Mouse (Mus musculus) limb, embryonic 11.5 days (tissue): ENCODE data around the gene Pdzd8. TPM values are rescaled to one million over a fixed set of nuclear protein-coding genes. Genes with fewer than 3 reads are reported as not detected.

Source experiments
- ATAC-seq: fragments of 200-750 bp; cut with Nextera tagmentation; 2 replicates; pipeline ENCODE4 v1.8.0; 2017; ENCODE audit warnings: low read depth; ENCODE audit not compliant: insufficient number of reproducible peaks, low FRiP score, low TSS enrichment
- DNase-seq: peaks from one replicate; pipeline ENCODE4 v3.0.0-alpha.2; 2015; ENCODE audit warnings: low spot score
- H3K27ac ChIP-seq: fragments of 300-500 bp; sonication (generic); replicated peaks from 2 replicates; pipeline ENCODE4 v1.5.1; 2014; ENCODE audit warnings: low read depth, mild to moderate bottlenecking, low read length
- H3K27me3 ChIP-seq: fragments of 300-500 bp; sonication (generic); 2 replicates; pipeline ENCODE4 v1.6.1; 2014; ENCODE audit warnings: mild to moderate bottlenecking, low read length, mixed read lengths; ENCODE audit not compliant: control insufficient read depth, insufficient read depth
- H3K36me3 ChIP-seq: fragments of 300-500 bp; sonication (generic); 2 replicates; pipeline ENCODE4 v1.6.1; 2014; ENCODE audit warnings: mild to moderate bottlenecking, low read length, moderate library complexity, mixed read lengths; ENCODE audit not compliant: control insufficient read depth, insufficient read depth
- H3K4me1 ChIP-seq: fragments of 300-500 bp; sonication (generic); 2 replicates; pipeline ENCODE4 v1.6.1; 2014; ENCODE audit warnings: low read length, mixed read lengths; ENCODE audit not compliant: control insufficient read depth, insufficient read depth
- H3K4me2 ChIP-seq: fragments of 300-500 bp; sonication (generic); 2 replicates; pipeline ENCODE4 v1.6.1; 2014; ENCODE audit warnings: low read depth, mild to moderate bottlenecking, moderate library complexity; ENCODE audit not compliant: severe bottlenecking
- H3K4me3 ChIP-seq: fragments of 300-500 bp; sonication (generic); 2 replicates; pipeline ENCODE4 v1.5.1; 2014; ENCODE audit warnings: low read depth, low read length
- H3K9ac ChIP-seq: fragments of 300-500 bp; sonication (generic); 2 replicates; pipeline ENCODE4 v1.6.1; 2014; ENCODE audit warnings: mild to moderate bottlenecking, low read length
- H3K9me3 ChIP-seq: fragments of 300-500 bp; sonication (generic); 2 replicates; pipeline ENCODE4 v1.6.1; 2016; ENCODE audit warnings: low read length; ENCODE audit not compliant: control insufficient read depth
- WGBS: fragments of 180-500 bp; shearing (Covaris S2); extraction: QIAGEN DNeasy Blood & Tissue Kit; methylation state at CpG from one replicate; pipeline ENCODE4 v1.1.7; 2014; 5-methylcytosine and 5-hydroxymethylcytosine counted together
- polyA plus RNA-seq: library from polyadenylated mRNA; unstranded; fragments of >200 nt; fragmentation: Nextera tagmentation; extraction: Ambion mirVana; gene quantifications from 2 replicates; pipeline ENCODE4 v1.2.1, GENCODE M21; 2014

Gene Pdzd8
- polyA plus RNA-seq, 1 experiment from 2014 or later, result 16.6 TPM

GRCm38 (mm10) chr19:59379995-59380394 is 34.4 kb upstream of the Pdzd8 start:
- no peak for DNase-seq
- H3K27ac ChIP-seq, result no peak overlapping the region
- WGBS, result 40% methylated on average over 1 of the region's 1 CpGs
- H3K9ac ChIP-seq, result no peak overlapping the region
- H3K4me2 ChIP-seq, result no peak overlapping the region
- H3K9me3 ChIP-seq, result no peaks in the 10 kb centered on the region
- no peak overlapping the region for H3K4me3 ChIP-seq
- H3K36me3 ChIP-seq, result no peaks in the 10 kb centered on the region
- ATAC-seq, result no peak
- H3K4me1 ChIP-seq, result no peaks in the 10 kb centered on the region
- H3K27me3 ChIP-seq, result no peaks in the 10 kb centered on the region

DNA sequence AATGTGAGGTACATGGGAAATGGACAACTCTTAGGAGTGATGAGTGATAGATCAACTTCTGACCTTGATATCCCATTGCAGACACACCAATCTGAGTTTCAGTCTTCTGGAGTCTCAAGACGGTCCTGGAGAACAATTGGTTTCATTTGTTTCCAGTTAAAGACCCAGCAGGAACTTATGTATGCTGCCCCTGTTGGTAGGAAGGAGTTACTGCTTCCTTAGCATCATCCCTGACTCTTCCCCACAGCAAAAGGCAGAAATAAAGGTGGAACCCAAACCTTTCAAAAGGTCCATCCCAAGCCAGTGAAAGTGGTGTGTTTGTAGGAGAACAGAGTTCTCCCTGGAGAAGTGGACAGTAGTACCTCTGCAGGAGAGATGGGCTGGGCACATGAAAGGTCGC is 30.9 kb upstream of the Pdzd8 start:
- Histone ChIP-seq H3K9ac (no peak overlapping the region), H3K4me2 (no peak overlapping the region), H3K36me3 (no peaks in the 10 kb centered on the region), H3K4me1 (no peaks in the 10 kb centered on the region), H3K4me3 (no peak overlapping the region), H3K9me3 (no peaks in the 10 kb centered on the region), H3K27me3 (no peaks in the 10 kb centered on the region), H3K27ac (no peak overlapping the region)
- DNase-seq, result no peak
- no peak for ATAC-seq
- WGBS, result 59% methylated on average over 2 of the region's 2 CpGs

- H3K36me3 ChIP-seq, result no peaks in the 10 kb centered on the region
- H3K9me3 ChIP-seq, result no peaks in the 10 kb centered on the region
- H3K4me1 ChIP-seq, result no peaks in the 10 kb centered on the region
- no peak overlapping the region for H3K4me2 ChIP-seq
- H3K4me3 ChIP-seq, result no peak overlapping the region
- H3K9ac ChIP-seq, result no peak overlapping the region
- DNase-seq (no peak), ATAC-seq (no peak)
- no peak overlapping the region for H3K27ac ChIP-seq
- WGBS, result 87% methylated on average over 6 of the region's 6 CpGs
- H3K27me3 ChIP-seq, result no peaks in the 10 kb centered on the region
Observed at GRCm38 (mm10) chr19:59374940-59375339, 29.4 kb upstream of the Pdzd8 start.

DNA sequence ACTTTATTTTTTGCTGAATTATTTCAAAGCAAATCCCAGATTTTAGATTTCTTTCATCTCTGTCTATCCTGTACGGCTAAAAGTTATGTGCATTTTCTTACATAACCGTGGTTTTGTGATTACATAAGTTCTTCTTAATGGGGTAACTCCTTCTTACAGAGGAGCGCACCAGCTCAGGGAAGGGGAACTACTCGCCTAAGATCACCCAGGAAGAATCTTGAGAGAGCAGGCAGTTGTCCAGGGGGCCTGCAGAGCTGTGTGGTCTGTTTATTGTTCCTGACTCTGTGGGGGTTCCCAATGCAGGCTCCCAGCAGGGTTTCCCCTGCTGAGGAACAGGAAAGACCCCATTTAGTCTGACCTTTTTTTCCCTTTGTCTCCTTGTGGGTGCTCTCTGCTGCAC is 27.3 kb upstream of the Pdzd8 start:
- Histone ChIP-seq H3K27ac (no peak overlapping the region), H3K36me3 (no peaks in the 10 kb centered on the region), H3K27me3 (no peaks in the 10 kb centered on the region), H3K4me2 (no peak overlapping the region), H3K4me1 (no peaks in the 10 kb centered on the region), H3K9ac (no peak overlapping the region), H3K9me3 (no peaks in the 10 kb centered on the region), H3K4me3 (no peak overlapping the region)
- 85% methylated on average over 4 of the region's 4 CpGs for WGBS
- no peak for ATAC-seq
- DNase-seq, result no peak

- ATAC-seq (no peak), DNase-seq (no peak)
- no peak overlapping the region for H3K27ac ChIP-seq
- H3K4me2 ChIP-seq, result no peak overlapping the region
- H3K4me3 ChIP-seq, result no peak overlapping the region
- 79% methylated on average over 4 of the region's 4 CpGs for WGBS
- no peaks in the 10 kb centered on the region for H3K36me3 ChIP-seq
- H3K9me3 ChIP-seq, result no peaks in the 10 kb centered on the region
- no peaks in the 10 kb centered on the region for H3K27me3 ChIP-seq
- H3K4me1 ChIP-seq, result no peaks in the 10 kb centered on the region
- no peak overlapping the region for H3K9ac ChIP-seq
Observed at GRCm38 (mm10) chr19:59371016-59371415, 25.4 kb upstream of the Pdzd8 start.

DNA sequence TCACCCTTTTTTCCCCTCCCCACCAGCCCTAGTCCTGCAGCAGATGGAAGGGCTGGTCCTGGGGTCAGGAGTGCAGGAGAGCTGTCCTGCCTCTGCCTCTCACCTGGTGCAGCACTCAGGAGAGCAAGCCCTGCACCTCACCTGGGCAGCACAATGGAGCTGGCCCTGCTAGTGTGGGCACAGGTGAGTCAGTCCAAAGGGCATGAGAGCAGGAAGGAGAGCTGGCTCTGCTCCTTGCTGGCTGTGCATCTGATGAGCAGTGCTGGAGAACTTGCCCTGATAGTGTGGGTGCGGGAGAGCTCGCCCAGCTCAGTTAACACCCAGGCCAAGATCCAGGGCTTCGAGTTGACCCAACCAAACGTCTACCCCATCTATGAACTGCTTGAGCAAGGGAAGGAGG is 22.3 kb upstream of the Pdzd8 start:
- no peak overlapping the region for H3K9ac ChIP-seq
- H3K9me3 ChIP-seq, result no peaks in the 10 kb centered on the region
- DNase-seq (no peak), ATAC-seq (no peak)
- WGBS, result 87% methylated on average over 4 of the region's 4 CpGs
- H3K4me1 ChIP-seq, result no peaks in the 10 kb centered on the region
- H3K27me3 ChIP-seq, result no peaks in the 10 kb centered on the region
- no peak overlapping the region for H3K4me3 ChIP-seq
- no peak overlapping the region for H3K27ac ChIP-seq
- no peak overlapping the region for H3K4me2 ChIP-seq
- no peaks in the 10 kb centered on the region for H3K36me3 ChIP-seq

- Histone ChIP-seq H3K27ac (no peak overlapping the region), H3K27me3 (no peaks in the 10 kb centered on the region), H3K9me3 (no peaks in the 10 kb centered on the region), H3K4me3 (no peak overlapping the region), H3K4me1 (no peaks in the 10 kb centered on the region), H3K4me2 (no peak overlapping the region), H3K36me3 (no peaks in the 10 kb centered on the region), H3K9ac (no peak overlapping the region)
- DNase-seq (no peak), ATAC-seq (no peak)
- 87% methylated on average over 3 of the region's 3 CpGs for WGBS
Observed at GRCm38 (mm10) chr19:59366724-59367123, 21.1 kb upstream of the Pdzd8 start.

- no peak overlapping the region for H3K27ac ChIP-seq
- DNase-seq (no peak), ATAC-seq (no peak)
- no peak overlapping the region for H3K4me2 ChIP-seq
- 83% methylated on average over 3 of the region's 3 CpGs for whole genome bisulfite sequencing
- H3K36me3 ChIP-seq, result no peaks in the 10 kb centered on the region
- no peaks in the 10 kb centered on the region for H3K4me1 ChIP-seq
- no peak overlapping the region for H3K9ac ChIP-seq
- no peak overlapping the region for H3K4me3 ChIP-seq
- H3K9me3 ChIP-seq, result no peaks in the 10 kb centered on the region
- no peaks in the 10 kb centered on the region for H3K27me3 ChIP-seq
Observed at GRCm38 (mm10) chr19:59363666-59364065, 18.1 kb upstream of the Pdzd8 start.

DNA sequence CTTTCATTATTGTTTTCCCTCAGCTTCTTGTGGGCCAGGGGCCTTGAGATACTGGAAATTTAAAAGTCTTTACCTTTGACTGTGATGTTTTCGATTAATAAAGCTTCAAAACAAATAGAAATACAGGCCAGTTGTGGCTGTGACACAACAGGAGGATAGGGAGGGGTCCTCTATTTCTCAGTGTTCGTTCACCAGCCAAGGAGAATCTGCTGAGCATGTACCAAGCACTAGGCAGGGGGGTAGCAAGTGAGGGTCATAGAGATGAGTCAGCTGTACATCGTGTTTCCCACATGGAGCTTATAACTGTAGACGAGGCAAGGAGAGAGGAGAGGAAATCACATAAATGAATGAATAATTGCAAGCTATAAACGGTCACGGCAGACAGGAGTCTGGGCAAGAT is 17.1 kb upstream of the Pdzd8 start:
- H3K9ac ChIP-seq, result no peak overlapping the region
- H3K4me3 ChIP-seq, result no peak overlapping the region
- 80% methylated on average over 6 of the region's 6 CpGs for WGBS
- no peaks in the 10 kb centered on the region for H3K27me3 ChIP-seq
- H3K4me1 ChIP-seq, result no peaks in the 10 kb centered on the region
- DNase-seq (no peak), ATAC-seq (no peak)
- no peak overlapping the region for H3K4me2 ChIP-seq
- H3K9me3 ChIP-seq, result no peaks in the 10 kb centered on the region
- no peak overlapping the region for H3K27ac ChIP-seq
- no peaks in the 10 kb centered on the region for H3K36me3 ChIP-seq
